Mouse (Mus musculus): ENCODE measurements around the gene Lmo7.

DNA sequence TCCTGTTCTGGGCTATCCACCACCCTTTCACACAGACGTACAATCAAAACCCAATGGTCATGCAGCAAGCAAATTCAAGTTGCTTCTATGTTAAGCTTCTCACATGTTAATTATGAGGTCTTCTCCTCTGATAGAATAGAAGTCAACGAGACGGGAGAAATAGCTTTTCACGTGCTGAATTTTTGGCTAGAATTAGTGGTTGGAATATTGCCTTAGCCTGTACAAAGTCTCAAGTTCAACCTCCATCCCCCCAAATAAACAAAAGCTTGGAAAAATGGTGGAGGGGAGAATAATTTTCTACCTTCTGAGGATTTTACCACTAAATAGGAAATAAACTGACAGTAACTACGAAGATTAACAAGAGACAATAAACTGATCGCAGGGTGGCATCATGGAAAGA, 42.0 kb downstream of the Lmo7 start:
- no peak for TF ChIP-seq CTCF (IDR thresholded peaks at IDR 0.05; ENCODE audit: control insufficient read depth, insufficient read depth, insufficient replicate concordance, low read depth, low read length)
- TF ChIP-seq POLR2A (IDR thresholded peaks at IDR 0.05; ENCODE audit: control insufficient read depth, low read depth, low read length), result no peak
